Mouse (Mus musculus): ENCODE measurements around the gene Ibsp. TPM values are rescaled to one million over a fixed set of nuclear protein-coding genes. Genes with fewer than 3 reads are reported as not detected.

Gene Ibsp
- not detected in 2 replicates for polyA plus RNA-seq (2014; fragmentation: Nextera tagmentation; extraction: Ambion mirVana)

GRCm38 (mm10) chr5:104298994-104299393 lies at the start of gene Ibsp:
TSS of gene Ibsp (plus strand) at chr5:104299171.
- Histone ChIP-seq H3K9ac (ENCODE audit: low read length) (no peak within 1 kb of the TSS), H3K9me3 (ENCODE audit: control insufficient read depth, low read length) (no peaks in the 10 kb centered on the region), H3K4me2 (ENCODE audit: low read length) (no peak within 1 kb of the TSS), H3K36me3 (ENCODE audit: control insufficient read depth, insufficient read depth, low read length) (no peaks in the 10 kb centered on the region), H3K4me1 (ENCODE audit: control insufficient read depth in 2 of 2, insufficient read depth in 2 of 2, low read length in 2 of 2) (no peaks in the 10 kb centered on the region), H3K27me3 (ENCODE audit: control insufficient read depth, insufficient read depth, low read length) (no peaks in the 10 kb centered on the region), H3K27ac (replicated peaks in 1 of 2; ENCODE audit: control insufficient read depth in 1 of 2, insufficient read depth in 1 of 2, low read depth in 2 of 2, low read length in 2 of 2) (no peak within 1 kb of the TSS), H3K4me3 (ENCODE audit: control insufficient read depth in 1 of 2, insufficient read depth in 1 of 2, low read depth in 1 of 2, low read length in 2 of 2) (no peak within 1 kb of the TSS)
- no peak for ATAC-seq (ENCODE audit: insufficient number of reproducible peaks, insufficient read depth, low FRiP score, low read depth)
- 46% methylated on average over 6 of the region's 6 CpGs for WGBS

GRCm38 (mm10) chr5:104251811-104252210 lies 47.2 kb upstream of the Ibsp start:
- H3K36me3 ChIP-seq (ENCODE audit: control insufficient read depth, insufficient read depth, low read length), result no peaks in the 10 kb centered on the region
- H3K9me3 ChIP-seq (ENCODE audit: control insufficient read depth, low read length), result no peaks in the 10 kb centered on the region
- WGBS, result 69% methylated on average over 5 of the region's 5 CpGs
- H3K4me1 ChIP-seq (ENCODE audit: control insufficient read depth in 2 of 2, insufficient read depth in 2 of 2, low read length in 2 of 2), result no peaks in the 10 kb centered on the region
- no peak overlapping the region for H3K4me3 ChIP-seq (ENCODE audit: control insufficient read depth in 1 of 2, insufficient read depth in 1 of 2, low read depth in 1 of 2, low read length in 2 of 2)
- H3K9ac ChIP-seq (ENCODE audit: low read length), result no peak overlapping the region
- H3K27ac ChIP-seq (replicated peaks in 1 of 2; ENCODE audit: control insufficient read depth in 1 of 2, insufficient read depth in 1 of 2, low read depth in 2 of 2, low read length in 2 of 2), result no peak overlapping the region
- H3K4me2 ChIP-seq (ENCODE audit: low read length), result no peak overlapping the region
- ATAC-seq (ENCODE audit: insufficient number of reproducible peaks, insufficient read depth, low FRiP score, low read depth), result no peak
- no peaks in the 10 kb centered on the region for H3K27me3 ChIP-seq (ENCODE audit: control insufficient read depth, insufficient read depth, low read length)

- no peak for ATAC-seq (ENCODE audit: insufficient number of reproducible peaks, insufficient read depth, low FRiP score, low read depth)
- no peak overlapping the region for H3K27ac ChIP-seq (replicated peaks in 1 of 2; ENCODE audit: control insufficient read depth in 1 of 2, insufficient read depth in 1 of 2, low read depth in 2 of 2, low read length in 2 of 2)
- 61% methylated on average over 3 of the region's 3 CpGs for WGBS
Measured at GRCm38 (mm10) chr5:104256585-104256984, 42.4 kb upstream of the Ibsp start.

GRCm38 (mm10) chr5:104261908-104262461 lies 37.0 kb upstream of the Ibsp start:
- no peak for ATAC-seq (ENCODE audit: insufficient number of reproducible peaks, insufficient read depth, low FRiP score, low read depth)
- Histone ChIP-seq H3K36me3 (ENCODE audit: control insufficient read depth, insufficient read depth, low read length) (no peaks in the 10 kb centered on the region), H3K9me3 (ENCODE audit: control insufficient read depth, low read length) (no peaks in the 10 kb centered on the region), H3K4me2 (ENCODE audit: low read length) (no peak overlapping the region), H3K4me3 (ENCODE audit: control insufficient read depth in 1 of 2, insufficient read depth in 1 of 2, low read depth in 1 of 2, low read length in 2 of 2) (no peak overlapping the region), H3K4me1 (ENCODE audit: control insufficient read depth in 2 of 2, insufficient read depth in 2 of 2, low read length in 2 of 2) (no peaks in the 10 kb centered on the region), H3K9ac (ENCODE audit: low read length) (no peak overlapping the region), H3K27ac (replicated peaks in 1 of 2; ENCODE audit: control insufficient read depth in 1 of 2, insufficient read depth in 1 of 2, low read depth in 2 of 2, low read length in 2 of 2) (no peak overlapping the region), H3K27me3 (ENCODE audit: control insufficient read depth, insufficient read depth, low read length) (no peaks in the 10 kb centered on the region)
- 70% methylated on average over 4 of the region's 4 CpGs for WGBS

More at GRCm38 (mm10) chr5:104256585-104256984, 42.4 kb upstream of the Ibsp start:
- no peaks in the 10 kb centered on the region for H3K27me3 ChIP-seq (ENCODE audit: control insufficient read depth, insufficient read depth, low read length)
- no peak overlapping the region for H3K4me2 ChIP-seq (ENCODE audit: low read length)
- H3K4me3 ChIP-seq (ENCODE audit: control insufficient read depth in 1 of 2, insufficient read depth in 1 of 2, low read depth in 1 of 2, low read length in 2 of 2), result no peak overlapping the region
- H3K9ac ChIP-seq (ENCODE audit: low read length), result no peak overlapping the region
- no peaks in the 10 kb centered on the region for H3K36me3 ChIP-seq (ENCODE audit: control insufficient read depth, insufficient read depth, low read length)
- no peaks in the 10 kb centered on the region for H3K4me1 ChIP-seq (ENCODE audit: control insufficient read depth in 2 of 2, insufficient read depth in 2 of 2, low read length in 2 of 2)
- H3K9me3 ChIP-seq (ENCODE audit: control insufficient read depth, low read length), result no peaks in the 10 kb centered on the region

- Histone ChIP-seq H3K9me3 (ENCODE audit: control insufficient read depth, low read length) (no peaks in the 10 kb centered on the region), H3K4me3 (ENCODE audit: control insufficient read depth in 1 of 2, insufficient read depth in 1 of 2, low read depth in 1 of 2, low read length in 2 of 2) (no peak overlapping the region), H3K4me1 (ENCODE audit: control insufficient read depth in 2 of 2, insufficient read depth in 2 of 2, low read length in 2 of 2) (no peaks in the 10 kb centered on the region), H3K27me3 (ENCODE audit: control insufficient read depth, insufficient read depth, low read length) (no peaks in the 10 kb centered on the region), H3K4me2 (ENCODE audit: low read length) (no peak overlapping the region), H3K27ac (replicated peaks in 1 of 2; ENCODE audit: control insufficient read depth in 1 of 2, insufficient read depth in 1 of 2, low read depth in 2 of 2, low read length in 2 of 2) (no peak overlapping the region), H3K36me3 (ENCODE audit: control insufficient read depth, insufficient read depth, low read length) (no peaks in the 10 kb centered on the region), H3K9ac (ENCODE audit: low read length) (no peak overlapping the region)
- WGBS, result 79% methylated on average over 13 of the region's 13 CpGs
- no peak for ATAC-seq (ENCODE audit: insufficient number of reproducible peaks, insufficient read depth, low FRiP score, low read depth)
Measured at GRCm38 (mm10) chr5:104263014-104263776, 35.8 kb upstream of the Ibsp start.

GRCm38 (mm10) chr5:104294201-104294600 lies 4.8 kb upstream of the Ibsp start:
- no peak for ATAC-seq (ENCODE audit: insufficient number of reproducible peaks, insufficient read depth, low FRiP score, low read depth)
- no peak overlapping the region for H3K4me2 ChIP-seq (ENCODE audit: low read length)
- H3K4me1 ChIP-seq (ENCODE audit: control insufficient read depth in 2 of 2, insufficient read depth in 2 of 2, low read length in 2 of 2), result no peaks in the 10 kb centered on the region
- H3K4me3 ChIP-seq (ENCODE audit: control insufficient read depth in 1 of 2, insufficient read depth in 1 of 2, low read depth in 1 of 2, low read length in 2 of 2), result no peak overlapping the region
- H3K9ac ChIP-seq (ENCODE audit: low read length), result no peak overlapping the region
- H3K36me3 ChIP-seq (ENCODE audit: control insufficient read depth, insufficient read depth, low read length), result no peaks in the 10 kb centered on the region
- H3K27ac ChIP-seq (replicated peaks in 1 of 2; ENCODE audit: control insufficient read depth in 1 of 2, insufficient read depth in 1 of 2, low read depth in 2 of 2, low read length in 2 of 2), result no peak overlapping the region
- no peaks in the 10 kb centered on the region for H3K27me3 ChIP-seq (ENCODE audit: control insufficient read depth, insufficient read depth, low read length)
- WGBS, result 71% methylated on average over 6 of the region's 6 CpGs
- H3K9me3 ChIP-seq (ENCODE audit: control insufficient read depth, low read length), result no peaks in the 10 kb centered on the region

GRCm38 (mm10) chr5:104314073-104314472 lies 15.1 kb downstream of the Ibsp start:
- Histone ChIP-seq H3K9ac (ENCODE audit: low read length) (no peak overlapping the region), H3K27me3 (ENCODE audit: control insufficient read depth, insufficient read depth, low read length) (no peaks in the 10 kb centered on the region), H3K36me3 (ENCODE audit: control insufficient read depth, insufficient read depth, low read length) (no peaks in the 10 kb centered on the region), H3K4me3 (ENCODE audit: control insufficient read depth in 1 of 2, insufficient read depth in 1 of 2, low read depth in 1 of 2, low read length in 2 of 2) (no peak overlapping the region), H3K9me3 (ENCODE audit: control insufficient read depth, low read length) (no peaks in the 10 kb centered on the region), H3K4me1 (ENCODE audit: control insufficient read depth in 2 of 2, insufficient read depth in 2 of 2, low read length in 2 of 2) (no peaks in the 10 kb centered on the region), H3K4me2 (ENCODE audit: low read length) (no peak overlapping the region), H3K27ac (replicated peaks in 1 of 2; ENCODE audit: control insufficient read depth in 1 of 2, insufficient read depth in 1 of 2, low read depth in 2 of 2, low read length in 2 of 2) (no peak overlapping the region)
- 79% methylated on average over 1 of the region's 1 CpGs for WGBS
- ATAC-seq (ENCODE audit: insufficient number of reproducible peaks, insufficient read depth, low FRiP score, low read depth), result no peak

All from heart, embryonic 14.5 days (tissue).